Mouse (Mus musculus) embryo, embryonic 10 days (tissue): ENCODE results near the gene Zfp654.

Experiments used
- DNase-seq: peaks from one replicate; pipeline ENCODE4 v3.0.0-alpha.2; 2015; ENCODE audit warnings: low spot score

Gene Zfp654

DNA sequence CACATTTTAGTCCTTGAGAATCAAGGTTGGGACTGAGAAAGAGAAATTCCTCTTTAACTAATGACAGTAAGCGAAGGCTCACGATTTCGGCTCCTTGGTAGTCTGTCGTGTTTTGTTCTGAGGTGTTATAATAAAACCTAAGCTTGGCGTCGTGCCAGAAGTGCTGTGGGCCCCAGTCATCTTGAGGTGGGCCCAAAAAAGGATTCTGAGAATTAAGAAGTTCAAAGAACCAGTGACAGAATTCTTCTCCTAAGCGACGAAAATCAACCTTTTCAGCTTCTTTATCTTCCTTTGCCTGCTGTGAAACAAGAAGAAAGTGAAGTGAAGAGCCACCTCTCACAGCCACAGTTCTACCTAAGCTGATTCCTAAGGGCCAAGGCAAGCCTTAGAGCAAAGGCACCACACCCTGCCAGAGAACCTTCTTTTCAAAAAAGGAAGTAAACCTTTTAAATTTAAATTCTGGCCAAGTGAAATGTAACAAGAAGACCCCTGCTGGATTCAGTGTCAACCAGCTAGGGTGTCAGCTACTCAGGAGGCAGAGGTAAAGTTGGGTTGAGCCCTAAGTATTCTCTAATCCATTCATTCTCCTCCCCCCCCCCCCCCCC lies 84.7 kb downstream of the Zfp654 start:
- no peak for DNase-seq

GRCm38 (mm10) chr16:64759245-64759626 lies 92.2 kb downstream of the Zfp654 start:
- DNase-seq: no peak

DNA sequence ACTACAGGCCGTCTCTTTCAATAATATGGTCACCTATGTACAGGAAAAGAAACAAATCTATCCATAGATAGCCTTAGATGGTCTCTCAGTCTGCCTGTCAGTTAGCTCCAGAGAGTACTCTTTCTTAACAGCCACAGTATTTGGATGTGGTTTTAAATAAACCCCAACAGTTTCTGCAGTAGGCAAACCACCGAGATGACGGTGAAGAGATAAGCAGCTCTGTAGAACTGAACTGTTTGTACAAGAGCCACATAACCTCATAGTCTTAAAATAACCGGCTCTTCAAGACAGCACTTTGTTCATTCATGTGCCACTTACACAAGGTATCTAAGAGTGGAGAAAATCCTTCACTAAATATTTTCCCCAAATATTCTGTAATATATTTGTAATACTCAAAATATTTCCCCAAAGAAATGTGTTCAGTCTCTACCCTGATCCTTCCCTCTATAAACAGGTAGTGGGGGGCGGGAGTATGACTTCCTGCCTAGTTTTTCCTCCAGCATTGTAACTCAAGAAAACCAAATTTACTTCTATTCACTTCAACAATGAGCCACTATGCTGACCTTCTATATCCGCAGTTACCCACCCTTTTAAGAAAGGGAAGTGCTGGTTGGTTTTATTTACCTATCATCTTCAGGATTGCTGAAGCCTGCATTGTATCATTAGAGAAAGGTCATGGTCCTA lies 92.7 kb downstream of the Zfp654 start:
- DNase-seq: no peak

DNA sequence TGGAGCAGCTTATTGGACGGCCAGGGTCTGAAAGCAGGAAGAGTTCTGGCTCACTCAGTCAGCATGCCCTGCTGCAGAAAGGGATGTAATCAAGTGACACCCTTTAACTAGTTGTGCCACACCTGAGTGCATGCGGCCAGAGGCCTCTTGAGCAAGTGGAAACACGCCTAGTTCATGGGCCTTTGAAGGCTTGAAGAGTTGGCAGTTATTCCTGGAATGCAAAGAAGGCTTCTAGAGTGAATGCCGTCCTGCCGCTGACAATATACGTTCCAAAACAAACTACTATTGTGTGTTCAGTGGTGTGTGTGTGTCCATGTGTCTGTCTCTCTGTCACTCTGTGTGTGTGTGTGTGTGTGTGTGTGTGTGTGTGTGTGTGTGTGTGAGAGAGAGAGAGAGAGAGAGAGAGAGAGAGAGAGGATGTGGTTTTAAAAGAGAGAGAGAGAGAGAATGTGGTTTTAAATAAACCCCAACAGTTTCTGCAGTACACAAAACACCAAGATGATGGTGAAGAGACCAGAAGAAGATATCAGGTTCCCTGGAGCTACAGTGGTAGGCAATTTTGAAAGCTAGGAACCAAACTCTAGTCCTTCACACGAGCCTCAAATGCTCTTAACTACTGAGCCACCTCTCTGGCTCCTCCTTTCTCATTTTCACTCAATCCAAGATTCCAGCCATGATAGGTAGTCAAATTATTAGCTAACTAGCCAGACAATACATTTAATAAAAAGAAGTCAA lies 93.6 kb downstream of the Zfp654 start:
- DNase-seq: no peak

- DNase-seq: no peak
Observed at GRCm38 (mm10) chr16:64756321-64756720, 95.1 kb downstream of the Zfp654 start.

GRCm38 (mm10) chr16:64754743-64755139 lies 96.7 kb downstream of the Zfp654 start:
- peak; percentile 84 for DNase-seq

- DNase-seq: no peak
Observed at GRCm38 (mm10) chr16:64753990-64754742, 97.3 kb downstream of the Zfp654 start.

DNA sequence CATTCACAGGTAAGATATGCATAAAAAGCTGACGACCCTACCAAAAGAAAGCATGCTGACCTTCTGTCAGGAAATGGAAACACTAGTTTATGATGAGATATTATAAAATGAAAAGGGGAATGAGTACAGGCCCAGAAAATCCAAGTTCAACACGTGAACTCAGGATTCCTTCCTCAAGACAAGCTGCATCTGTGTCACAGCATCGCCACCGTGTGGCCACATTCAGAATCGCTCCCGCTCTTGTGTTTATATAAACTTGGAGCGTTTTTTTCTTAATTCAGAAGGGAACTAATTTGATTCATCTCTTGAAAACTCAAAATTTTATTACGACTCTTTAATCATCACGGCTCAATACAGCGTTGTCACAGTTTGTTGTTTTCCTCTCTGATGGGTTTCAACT lies 103.2 kb downstream of the Zfp654 start:
- peak; percentile 91 for DNase-seq

- DNase-seq: no peak
Observed at GRCm38 (mm10) chr16:64745089-64745488, 106.4 kb downstream of the Zfp654 start.

DNA sequence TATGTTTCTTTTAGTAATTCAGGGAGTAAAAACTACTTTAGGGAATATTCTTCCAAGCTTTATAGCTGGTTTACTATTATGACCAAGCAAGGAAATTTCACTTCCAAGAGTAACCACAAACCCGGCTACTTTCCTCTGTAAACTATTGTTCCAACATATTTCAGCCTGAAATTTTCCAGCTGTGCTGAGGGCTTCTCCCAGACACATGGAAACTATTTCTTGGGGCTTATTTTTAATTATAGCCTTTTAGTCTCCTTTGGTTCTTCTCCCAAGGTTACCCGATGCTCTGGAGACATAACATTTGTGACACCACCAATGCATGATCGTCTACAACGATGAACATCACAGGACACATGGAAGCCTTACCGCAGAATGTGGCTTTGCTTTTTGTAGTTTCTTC lies 114.2 kb downstream of the Zfp654 start:
- DNase-seq: no peak
